Mouse (Mus musculus): Measurements from ENCODE around the gene Cxcl10. TPM values are rescaled to one million over a fixed set of nuclear protein-coding genes. Genes with fewer than 3 reads are reported as not detected.

Cxcl10 gene
- polyA plus RNA-seq, 1 experiment from 2014 or later, result 29.8 TPM

GRCm38 (mm10) chr5:92318596-92318995 is 30.1 kb downstream of the Cxcl10 start:
- Histone ChIP-seq H3K4me3 (ENCODE audit: inconsistent target) (no peak overlapping the region), H3K27ac (no peak overlapping the region)
- WGBS (ENCODE audit: missing documents), result 44% methylated on average over 14 of the region's 14 CpGs

GRCm38 (mm10) chr5:92318119-92318518 is 30.6 kb downstream of the Cxcl10 start:
- H3K27ac ChIP-seq, result no peak overlapping the region

More at GRCm38 (mm10) chr5:92318596-92318995, 30.1 kb downstream of the Cxcl10 start:
- Histone ChIP-seq H3K36me3 (ENCODE audit: inconsistent target) (no peaks in the 10 kb centered on the region), H3K79me2 (ENCODE audit: inconsistent target) (no peaks in the 10 kb centered on the region)

GRCm38 (mm10) chr5:92313776-92314175 is 34.9 kb downstream of the Cxcl10 start:
- 59% methylated on average over 7 of the region's 7 CpGs for WGBS (ENCODE audit: missing documents)

More at GRCm38 (mm10) chr5:92318119-92318518, 30.6 kb downstream of the Cxcl10 start:
- H3K4me3 ChIP-seq (ENCODE audit: inconsistent target), result no peak overlapping the region
- WGBS (ENCODE audit: missing documents), result 51% methylated on average over 7 of the region's 7 CpGs
- H3K79me2 ChIP-seq (ENCODE audit: inconsistent target), result no peaks in the 10 kb centered on the region
- no peaks in the 10 kb centered on the region for H3K36me3 ChIP-seq (ENCODE audit: inconsistent target)

GRCm38 (mm10) chr5:92312046-92312715 is 36.5 kb downstream of the Cxcl10 start:
- Histone ChIP-seq H3K36me3 (ENCODE audit: inconsistent target) (no peaks in the 10 kb centered on the region), H3K79me2 (ENCODE audit: inconsistent target) (peaks cover 26% of the 10 kb centered on the region), H3K27ac (no peak overlapping the region), H3K4me3 (ENCODE audit: inconsistent target) (no peak overlapping the region)
- 16% methylated on average over 13 of the region's 13 CpGs for WGBS (ENCODE audit: missing documents)

More at GRCm38 (mm10) chr5:92313776-92314175, 34.9 kb downstream of the Cxcl10 start:
- no peak overlapping the region for H3K27ac ChIP-seq
- H3K4me3 ChIP-seq (ENCODE audit: inconsistent target), result no peak overlapping the region
- H3K79me2 ChIP-seq (ENCODE audit: inconsistent target), result peaks cover 10% of the 10 kb centered on the region
- H3K36me3 ChIP-seq (ENCODE audit: inconsistent target), result no peaks in the 10 kb centered on the region

- peak within 1 kb of the TSS; percentile 10; the same call in 1 of the 2 replicates for H3K27ac ChIP-seq
- 4% methylated on average over 38 of the region's 41 CpGs for WGBS (ENCODE audit: missing documents)
- peaks cover 36% of the 10 kb centered on the region for H3K79me2 ChIP-seq (ENCODE audit: inconsistent target)
- peaks cover 8% of the 10 kb centered on the region; the same call in 1 of the 2 replicates for H3K36me3 ChIP-seq (ENCODE audit: inconsistent target)
- H3K4me3 ChIP-seq (ENCODE audit: inconsistent target), result peak within 1 kb of the TSS; percentile 77
These were observed 38.8 kb downstream of the Cxcl10 start, which contains the start of gene Sdad1 for GRCm38 (mm10) chr5:92309681-92310511. Sdad1 (minus strand) TSS chr5:92310479.

- Histone ChIP-seq H3K79me2 (ENCODE audit: inconsistent target) (peaks cover 31% of the 10 kb centered on the region), H3K4me3 (ENCODE audit: inconsistent target) (no peak overlapping the region), H3K36me3 (ENCODE audit: inconsistent target) (peaks cover 64% of the 10 kb centered on the region), H3K27ac (no peak overlapping the region)
- 100% methylated on average over 3 of the region's 3 CpGs for whole genome bisulfite sequencing (ENCODE audit: missing documents)
These were observed 44.4 kb downstream of the Cxcl10 start for GRCm38 (mm10) chr5:92304291-92304690.

GRCm38 (mm10) chr5:92302149-92302840 is 46.4 kb downstream of the Cxcl10 start:
- H3K79me2 ChIP-seq (ENCODE audit: inconsistent target), result peaks cover 11% of the 10 kb centered on the region; the same call in 1 of the 2 replicates
- 94% methylated on average over 13 of the region's 13 CpGs for whole genome bisulfite sequencing (ENCODE audit: missing documents)
- H3K36me3 ChIP-seq (ENCODE audit: inconsistent target), result peaks cover 74% of the 10 kb centered on the region
- no peak overlapping the region for H3K4me3 ChIP-seq (ENCODE audit: inconsistent target)
- H3K27ac ChIP-seq, result no peak overlapping the region

Other genes with a start within 250 kb of the Cxcl10 start
- gene Uso1, start 211.0 kb downstream of the Cxcl10 start, polyA plus RNA-seq (2018), result 47.9 to 67.1 TPM (median 62.5 TPM) in 3 replicates
- gene U90926, start 133.5 kb downstream of the Cxcl10 start, polyA plus RNA-seq (2018), result not detected in 3 replicates
- gene Ppef2, start 92.6 kb downstream of the Cxcl10 start, polyA plus RNA-seq (2018), result 0.19 TPM in 1 of 3 replicates, not detected in the others
- 7.7 to 41.0 TPM (median 19.5 TPM) in 3 replicates for gene Naaa, start 70.7 kb downstream of the Cxcl10 start, polyA plus RNA-seq (2018)
- gene Sdad1, start 38.4 kb downstream of the Cxcl10 start, polyA plus RNA-seq (2018), result 7.9 to 11.2 TPM (median 8.9 TPM) in 3 replicates
- gene Cxcl9, start 20.8 kb downstream of the Cxcl10 start, polyA plus RNA-seq (2018), result 0.69 to 2.3 TPM (median 1.8 TPM) in 3 replicates
- not detected in 3 replicates for gene Art3, start 17.1 kb downstream of the Cxcl10 start, polyA plus RNA-seq (2018)
- gene Nup54, start 86.3 kb upstream of the Cxcl10 start, polyA plus RNA-seq (2018), result 13.2 to 22.7 TPM (median 15.8 TPM) in 3 replicates
- 93.3 to 161 TPM (median 147 TPM) in 3 replicates for gene Scarb2, start 157.9 kb upstream of the Cxcl10 start, polyA plus RNA-seq (2018)
- gene Fam47e, start 206.2 kb upstream of the Cxcl10 start, polyA plus RNA-seq (2018), result not detected in 3 replicates

Data from macrophage (primary cell).